Mouse (Mus musculus): ENCODE data around the gene Prim2.

Prim2 gene

GRCm38 (mm10) chr1:33599698-33600097 is 69.9 kb downstream of the Prim2 start:
- no peak for DNase-seq

DNA sequence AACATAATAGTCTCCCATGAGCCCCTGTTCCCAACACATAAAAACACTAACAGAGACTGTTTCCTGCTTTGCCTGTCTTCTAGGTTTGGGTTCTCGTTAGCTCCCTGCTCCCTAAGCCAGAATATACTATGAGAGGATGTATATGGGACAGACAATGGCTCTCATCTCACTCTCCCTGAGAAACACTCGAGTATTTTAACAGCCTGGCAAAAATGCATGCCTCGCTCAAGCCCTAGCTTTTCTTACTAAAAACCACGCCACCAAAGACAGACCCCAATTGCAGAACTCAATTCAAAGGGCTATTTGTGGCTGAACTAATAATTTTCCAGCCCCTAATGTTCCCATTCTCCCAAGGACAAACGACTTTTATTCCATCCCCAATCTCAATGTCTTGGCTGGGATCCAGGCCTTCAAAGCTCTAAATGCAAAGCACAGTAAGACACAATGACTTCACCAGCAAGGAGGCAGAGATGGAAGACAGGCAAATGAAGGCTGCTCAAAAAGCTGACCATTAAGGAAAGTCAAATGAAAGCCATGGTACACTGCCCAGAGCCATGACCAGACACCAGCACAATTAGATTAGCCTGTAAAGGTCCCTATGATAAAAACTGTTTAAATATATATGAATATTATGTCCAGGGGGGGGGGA is 70.5 kb downstream of the Prim2 start:
- no peak for DNase-seq

GRCm38 (mm10) chr1:33597043-33597442 is 72.6 kb downstream of the Prim2 start:
- DNase-seq = no peak

- no peak for DNase-seq
Observed at GRCm38 (mm10) chr1:33595936-33596335, 73.7 kb downstream of the Prim2 start.

GRCm38 (mm10) chr1:33594966-33595365 is 74.6 kb downstream of the Prim2 start:
- no peak for DNase-seq

DNA sequence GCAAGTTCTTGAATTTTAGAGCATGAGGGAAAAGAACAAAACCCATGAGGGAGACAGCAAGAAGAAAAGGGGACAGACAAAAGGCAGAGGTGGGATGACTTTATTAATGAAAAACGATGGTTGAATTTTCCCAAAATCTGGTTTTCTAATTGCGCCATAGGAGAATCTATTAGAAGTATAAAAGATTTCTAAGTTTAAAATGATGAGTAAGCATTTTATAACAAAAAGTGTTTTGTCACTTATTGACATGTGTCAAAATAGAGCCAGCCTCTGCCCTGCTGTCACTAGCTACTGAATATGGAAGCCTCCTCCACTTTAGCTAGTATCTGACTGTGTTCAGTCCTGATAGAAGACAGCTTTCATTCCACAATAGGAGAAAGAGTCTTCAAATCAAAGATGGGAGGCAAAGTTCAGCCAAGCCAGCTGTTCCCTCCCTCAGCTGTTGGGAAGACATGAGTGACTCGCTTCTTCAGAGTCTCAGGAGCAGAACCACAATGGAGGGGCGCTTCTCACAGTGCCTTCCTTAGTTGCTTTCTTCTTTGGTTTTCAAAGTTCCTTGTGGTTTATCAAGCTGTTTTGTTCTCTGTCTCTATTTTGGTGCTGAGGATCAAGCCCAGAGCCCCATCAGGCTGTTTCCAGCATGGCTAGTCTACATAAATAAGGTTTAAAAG is 75.7 kb downstream of the Prim2 start:
- no peak for DNase-seq

- DNase-seq = no peak
Observed at GRCm38 (mm10) chr1:33591997-33592608, 77.5 kb downstream of the Prim2 start.

DNA sequence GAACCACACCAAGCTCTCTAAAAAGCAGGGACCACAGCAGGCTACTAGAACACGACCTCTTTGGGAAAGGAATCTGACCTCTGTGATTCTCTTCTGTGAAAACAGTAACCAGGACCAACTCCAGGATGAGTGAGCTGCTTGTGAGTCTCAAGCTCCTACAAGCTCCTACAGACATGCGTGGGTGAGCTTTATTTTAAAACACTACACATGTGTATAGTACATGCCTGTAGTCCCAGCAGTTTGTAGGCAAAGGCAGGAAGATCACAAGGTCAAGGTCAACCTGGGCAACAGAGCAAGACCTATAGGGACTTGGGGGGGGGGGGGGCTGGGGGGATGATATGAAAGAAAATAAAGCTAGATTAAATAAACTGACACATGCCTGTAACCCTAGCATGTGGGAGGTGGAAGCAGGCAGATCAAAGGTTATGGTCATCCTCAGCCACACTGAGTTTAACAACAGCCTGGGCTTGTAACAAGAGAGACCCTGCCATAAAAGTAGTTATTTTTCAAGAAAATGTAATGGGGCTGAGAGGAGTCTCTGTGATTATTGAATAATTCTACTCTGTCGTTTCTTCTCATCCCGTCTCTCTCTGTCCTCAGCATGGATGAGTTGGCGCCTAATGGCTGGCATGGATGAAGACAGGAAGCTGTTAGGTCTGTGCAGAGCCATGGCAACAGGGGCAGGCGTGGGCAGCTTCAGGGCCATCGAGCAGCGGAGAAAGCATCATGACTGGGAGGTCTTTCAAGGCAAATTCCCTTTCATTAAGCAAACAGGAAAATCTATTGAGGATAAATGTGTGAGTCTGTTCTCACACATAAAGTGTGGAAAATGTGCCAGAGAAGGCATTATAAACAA is 78.8 kb downstream of the Prim2 start:
- no peak for DNase-seq

GRCm38 (mm10) chr1:33589531-33589930 is 80.1 kb downstream of the Prim2 start:
- DNase-seq = no peak

DNA sequence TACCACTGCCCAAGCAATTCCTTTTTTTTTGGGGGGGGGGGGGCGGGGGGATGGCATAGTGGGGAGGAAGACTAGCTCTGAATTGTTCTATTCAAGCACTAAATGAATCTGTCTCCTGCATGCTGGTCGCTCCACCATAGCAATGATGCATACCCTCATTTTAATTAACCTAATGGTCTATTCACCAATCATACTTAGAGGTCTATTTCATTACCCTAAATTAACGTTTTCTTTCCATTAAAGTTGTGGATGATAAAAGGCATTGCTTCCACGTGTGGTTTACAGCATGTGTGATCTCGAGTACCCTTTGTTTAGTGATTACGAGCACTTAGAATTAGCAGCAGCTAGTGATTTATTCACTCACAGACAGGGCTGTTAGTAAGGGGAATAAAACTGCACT is 81.0 kb downstream of the Prim2 start:
- no peak for DNase-seq

DNA sequence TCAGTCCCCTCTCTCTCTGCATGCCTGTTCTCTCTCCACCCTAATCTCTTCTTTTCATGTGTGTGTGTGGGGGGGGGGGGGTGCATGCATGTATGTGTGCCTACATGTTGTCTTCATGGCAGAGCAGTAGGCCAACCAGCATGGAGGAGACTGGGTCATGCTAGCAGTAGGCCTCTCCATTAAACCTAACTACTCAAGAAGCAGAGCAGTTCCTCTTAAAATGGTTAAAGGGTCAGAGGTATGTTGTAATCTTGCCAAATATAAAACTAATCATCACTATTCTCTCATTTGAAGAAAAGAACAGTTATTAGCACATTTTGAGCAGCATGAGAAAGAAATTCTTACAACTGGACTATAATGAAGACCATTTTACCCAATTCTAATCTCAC is 85.0 kb downstream of the Prim2 start:
- DNase-seq = no peak

DNA sequence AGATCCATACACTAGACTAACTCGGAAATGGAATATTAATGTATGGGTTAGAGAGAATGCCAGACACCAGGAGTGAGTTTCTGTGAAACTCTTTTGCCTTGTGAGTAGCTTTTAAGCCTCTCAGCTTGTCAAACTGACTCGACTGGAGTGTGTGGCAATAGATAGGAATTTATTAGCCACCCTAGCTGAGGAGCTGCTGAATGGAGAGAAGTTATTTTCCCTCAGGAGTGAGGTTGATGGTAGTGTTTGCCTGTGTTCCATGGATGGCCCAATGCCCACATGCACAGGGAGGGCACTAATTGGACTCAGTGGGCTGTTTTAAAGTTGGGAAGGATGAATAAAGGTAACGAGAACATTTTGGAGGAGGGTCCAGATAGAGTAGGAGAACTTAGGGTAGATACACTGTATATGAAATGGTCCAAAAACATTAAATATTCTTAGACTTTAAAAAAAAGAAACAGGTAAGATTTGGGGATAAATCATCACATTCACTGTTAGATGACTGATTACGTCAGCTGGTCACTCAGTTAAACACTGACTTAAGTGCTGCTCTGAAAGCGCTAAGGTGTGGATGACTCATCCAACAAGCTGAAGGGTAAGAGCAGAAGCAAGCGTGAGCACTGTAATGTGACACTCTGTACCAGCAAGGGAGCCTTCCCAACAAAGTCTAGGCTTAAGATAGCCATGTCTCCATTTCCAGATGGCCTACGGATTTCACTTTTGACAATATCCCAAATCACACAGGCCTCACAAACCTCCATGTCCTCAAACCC is 85.6 kb downstream of the Prim2 start:
- DNase-seq = no peak

GRCm38 (mm10) chr1:33578593-33578992 is 91.0 kb downstream of the Prim2 start:
- DNase-seq = no peak

- no peak for DNase-seq
Observed at GRCm38 (mm10) chr1:33574459-33574858, 95.1 kb downstream of the Prim2 start.

DNA sequence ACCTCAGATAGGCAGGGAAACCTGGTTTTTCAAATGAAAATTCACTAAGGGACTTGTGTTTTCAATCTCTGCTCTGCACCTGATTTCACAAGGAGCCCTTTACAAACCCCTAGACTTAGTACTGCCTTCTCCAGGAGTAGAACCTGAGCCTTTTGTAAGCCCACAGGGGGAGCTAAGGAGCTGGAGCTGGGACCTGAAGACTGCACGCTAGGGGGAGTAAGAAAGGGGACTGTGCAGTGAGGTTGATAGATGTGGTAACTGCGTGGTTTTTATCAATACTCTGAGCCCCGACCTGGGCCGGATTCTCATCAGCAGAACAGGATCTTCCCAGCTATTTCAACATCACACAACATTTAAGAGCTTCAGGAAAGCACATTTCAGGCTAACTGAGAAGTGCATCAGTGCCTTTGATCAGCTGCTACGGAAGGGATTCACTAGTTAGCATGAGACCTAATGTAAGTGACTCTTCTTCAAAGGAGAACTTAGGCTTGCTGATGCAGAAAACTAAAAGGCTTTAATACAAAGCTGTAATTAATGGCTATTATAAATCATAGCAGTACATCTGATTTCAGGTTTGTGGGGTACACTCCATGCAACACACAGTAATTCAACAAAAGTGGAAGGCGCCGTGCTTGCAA is 103.7 kb downstream of the Prim2 start:
- DNase-seq = no peak

DNA sequence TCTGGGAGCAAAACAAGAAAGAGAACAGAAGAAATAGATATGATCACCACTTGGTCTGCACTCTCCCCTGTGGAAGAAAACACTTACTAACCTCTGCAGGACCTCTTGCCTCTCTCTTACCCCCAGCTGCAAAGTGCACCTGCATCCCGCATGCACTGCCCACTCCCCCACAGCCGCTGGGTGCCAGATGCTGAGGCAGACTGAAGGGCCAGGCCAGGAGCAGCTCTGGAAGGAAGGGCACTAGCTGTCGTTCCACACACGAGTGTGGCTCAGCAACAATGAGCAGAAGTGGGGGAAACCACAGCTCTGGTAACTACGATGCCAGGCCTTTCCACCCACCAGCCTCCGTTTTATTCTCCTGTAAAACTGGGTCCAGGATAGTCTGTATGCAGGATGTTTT is 105.6 kb downstream of the Prim2 start:
- no peak for DNase-seq

DNA sequence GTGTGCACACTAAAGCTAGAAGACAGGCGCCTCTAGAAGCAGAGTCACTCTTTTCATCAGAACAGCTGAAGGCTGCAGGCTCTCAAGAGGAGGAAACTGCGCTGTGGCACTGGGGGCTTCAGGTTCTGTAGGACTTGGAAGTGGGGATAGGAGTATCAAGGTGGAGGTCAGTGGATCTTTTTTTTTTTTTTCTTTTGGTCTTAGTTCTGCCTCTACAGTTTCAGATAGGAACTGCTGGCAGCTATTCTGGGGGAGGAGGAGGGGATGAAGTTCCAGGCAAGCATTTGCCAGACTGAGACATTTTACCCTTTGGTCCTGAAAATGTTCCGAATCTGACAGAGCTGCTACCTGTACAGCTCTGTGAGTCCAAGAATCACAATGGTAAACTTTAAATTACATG is 106.0 kb downstream of the Prim2 start:
- DNase-seq = no peak

DNA sequence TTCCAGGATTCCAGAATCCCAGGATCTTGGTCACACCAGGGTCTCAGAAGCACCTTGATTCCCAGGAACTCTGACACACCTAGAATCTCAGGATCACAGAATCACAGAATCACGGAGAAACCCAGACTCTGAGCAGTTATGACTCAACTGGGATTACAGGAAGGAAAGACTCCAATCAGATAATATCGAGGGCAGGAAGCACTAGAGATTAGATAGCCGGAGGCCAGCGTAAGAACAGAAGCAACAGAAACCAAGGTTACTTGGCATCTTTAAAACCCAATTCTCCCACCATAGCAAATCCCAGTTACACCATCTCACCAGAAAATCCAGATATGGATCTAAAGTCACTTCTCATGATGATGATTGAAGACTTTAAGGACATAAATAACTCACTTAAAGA is 113.0 kb downstream of the Prim2 start:
- DNase-seq = no peak

DNA sequence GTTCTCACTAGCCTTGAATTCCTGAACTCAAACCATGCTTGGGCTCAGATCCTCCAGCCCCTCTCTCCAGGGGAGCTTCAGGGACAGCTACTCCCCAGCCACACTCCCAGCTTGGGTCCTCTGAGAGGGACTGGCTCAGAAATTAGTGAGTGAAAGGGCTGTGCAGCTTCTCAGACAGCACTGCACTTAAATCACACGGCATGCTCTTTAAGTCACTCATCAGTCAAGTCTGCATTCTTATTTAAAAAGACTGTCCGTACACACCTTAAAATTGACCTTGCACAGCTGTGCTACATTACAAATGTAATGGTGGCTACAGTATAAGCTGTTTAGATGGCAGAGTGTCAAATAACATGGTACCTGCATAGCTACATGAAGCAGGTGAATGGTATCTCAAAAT is 114.0 kb downstream of the Prim2 start:
- no peak for DNase-seq

DNA sequence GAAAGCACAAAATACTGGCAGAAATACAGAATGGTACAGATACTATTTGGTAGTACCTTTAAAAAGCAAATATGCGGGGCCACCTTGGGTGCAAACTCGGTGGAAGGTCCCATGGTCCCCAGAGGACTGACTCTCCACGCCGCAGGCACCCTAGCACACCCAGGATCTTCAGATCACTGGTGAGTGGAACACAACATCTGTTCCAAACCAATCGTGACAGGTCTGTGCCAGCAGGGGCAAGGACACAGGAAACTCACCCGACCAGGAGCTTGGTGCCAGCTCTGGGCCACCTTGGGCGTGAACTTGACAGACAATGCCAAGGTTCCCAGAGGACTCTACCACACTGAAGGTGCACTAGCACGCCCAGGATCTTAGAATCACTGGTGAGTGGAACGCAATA is 118.2 kb downstream of the Prim2 start:
- no peak for DNase-seq

DNA sequence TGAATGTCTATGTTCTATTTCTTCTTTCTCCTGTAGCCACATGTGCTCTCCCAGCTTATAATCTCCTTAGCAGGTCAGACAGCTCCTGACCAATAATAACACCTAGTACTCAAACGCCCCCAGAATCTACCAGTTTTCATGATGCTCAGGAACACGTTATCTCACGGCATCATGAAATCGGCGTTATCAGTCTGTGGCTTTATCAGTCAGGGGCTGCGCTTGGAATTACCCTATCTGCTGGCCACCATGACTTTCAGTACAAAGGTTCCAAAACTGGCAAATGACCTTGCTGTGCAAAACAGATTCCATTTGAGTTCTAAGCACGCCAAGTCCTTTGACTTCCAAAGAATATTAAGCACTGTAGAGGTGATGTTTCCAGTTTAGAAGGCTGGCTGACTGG is 127.9 kb downstream of the Prim2 start:
- no peak for DNase-seq

GRCm38 (mm10) chr1:33537948-33538347 is 131.6 kb downstream of the Prim2 start:
- DNase-seq = no peak
